Mouse (Mus musculus): Measurements from ENCODE around the gene Pxmp4. TPM values are rescaled to one million over a fixed set of nuclear protein-coding genes. Genes with fewer than 3 reads are reported as not detected.
A peak's percentile ranks its signal among the peaks of the same experiment; 100 is the strongest.

The Pxmp4 gene
- total RNA-seq, 4 experiments from 2014 or later: 13.2 to 15.2 (median 14.1) TPM

DNA sequence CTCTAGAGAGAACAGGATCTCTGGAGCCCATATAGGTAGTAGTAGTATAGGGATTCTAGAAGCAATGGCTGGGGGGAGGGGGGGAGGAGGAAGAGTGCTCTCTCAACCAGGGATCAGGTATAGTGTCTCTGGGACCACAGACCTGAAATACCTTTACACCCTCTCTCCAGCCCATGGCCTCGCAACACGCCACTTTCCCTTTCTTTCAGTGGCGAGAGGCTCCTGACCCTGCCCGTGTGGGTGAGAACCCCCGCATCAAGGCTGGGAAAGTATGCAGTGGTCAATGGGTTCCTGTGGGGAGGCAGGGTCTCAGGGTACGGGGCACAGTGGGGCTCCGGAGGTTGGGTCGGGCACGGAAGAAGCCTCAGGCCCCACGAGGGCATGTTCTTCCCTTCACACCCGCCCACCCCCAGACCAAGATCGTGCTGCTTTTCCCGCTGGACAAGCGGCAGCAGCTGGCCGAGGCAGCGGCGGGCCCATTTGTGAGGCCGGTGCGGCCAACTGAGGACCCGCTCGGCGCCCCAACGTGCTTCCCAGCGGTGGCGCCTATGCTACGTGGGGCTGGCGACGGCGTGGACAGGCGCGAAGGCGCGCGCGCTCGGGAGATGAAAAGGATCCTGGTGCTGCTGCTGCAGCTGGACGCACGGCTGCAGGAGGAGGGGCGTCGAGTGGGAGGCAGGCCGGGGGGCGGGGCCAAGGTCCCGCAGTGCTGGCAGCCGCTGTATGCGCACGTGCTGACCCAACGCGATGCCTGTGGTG is 54.2 kb downstream of the Pxmp4 start:
- DNase-seq (ENCODE audit: low spot score in 2 of 2): no peak

DNA sequence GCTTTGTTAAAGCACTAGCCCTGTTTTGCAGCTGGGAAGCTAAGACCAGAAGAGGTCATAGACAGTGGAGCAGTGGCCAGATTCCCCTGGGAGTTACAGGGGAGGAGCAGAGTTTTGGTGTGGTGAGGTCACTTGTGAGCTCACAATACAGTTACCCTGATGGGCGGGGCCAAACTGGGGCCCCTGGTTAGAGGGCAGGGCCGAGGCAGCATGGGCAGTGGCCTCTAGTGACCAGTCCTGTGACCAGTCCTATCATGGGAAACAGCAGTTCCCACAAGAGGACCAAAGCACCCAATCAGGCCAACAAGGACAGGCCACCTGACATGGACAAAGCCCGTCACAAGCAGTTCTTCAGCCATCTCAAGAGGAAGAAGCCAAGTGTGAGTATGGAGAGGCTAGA is 54.8 kb downstream of the Pxmp4 start:
- no peak for DNase-seq (ENCODE audit: low spot score in 2 of 2)

DNA sequence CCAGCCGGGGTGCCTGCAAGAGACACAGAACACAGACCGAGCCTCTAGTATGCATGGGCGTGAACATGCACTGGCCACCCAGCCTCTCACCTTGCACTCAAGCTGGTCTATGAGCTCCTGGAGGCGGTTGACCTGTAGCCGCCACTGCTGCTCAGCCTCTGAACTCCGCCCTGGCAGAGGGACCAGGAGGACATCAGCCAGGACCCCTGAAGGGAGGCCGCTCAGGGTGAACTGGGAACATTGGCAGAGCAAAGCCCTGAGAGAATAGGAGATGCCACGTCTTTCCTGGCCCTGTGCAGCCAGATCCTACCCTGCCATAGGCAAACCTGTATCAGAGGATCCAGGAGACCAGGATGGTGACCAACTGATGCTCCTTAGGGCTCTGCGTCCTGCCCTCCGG is 56.8 kb downstream of the Pxmp4 start, which contains the start of gene 1700003F12Rik:
Gene 1700003F12Rik (plus strand): TSS at position 375 of the 400 bp plus-strand sequence.
- DNase-seq (ENCODE audit: low spot score in 2 of 2): no peak

DNA sequence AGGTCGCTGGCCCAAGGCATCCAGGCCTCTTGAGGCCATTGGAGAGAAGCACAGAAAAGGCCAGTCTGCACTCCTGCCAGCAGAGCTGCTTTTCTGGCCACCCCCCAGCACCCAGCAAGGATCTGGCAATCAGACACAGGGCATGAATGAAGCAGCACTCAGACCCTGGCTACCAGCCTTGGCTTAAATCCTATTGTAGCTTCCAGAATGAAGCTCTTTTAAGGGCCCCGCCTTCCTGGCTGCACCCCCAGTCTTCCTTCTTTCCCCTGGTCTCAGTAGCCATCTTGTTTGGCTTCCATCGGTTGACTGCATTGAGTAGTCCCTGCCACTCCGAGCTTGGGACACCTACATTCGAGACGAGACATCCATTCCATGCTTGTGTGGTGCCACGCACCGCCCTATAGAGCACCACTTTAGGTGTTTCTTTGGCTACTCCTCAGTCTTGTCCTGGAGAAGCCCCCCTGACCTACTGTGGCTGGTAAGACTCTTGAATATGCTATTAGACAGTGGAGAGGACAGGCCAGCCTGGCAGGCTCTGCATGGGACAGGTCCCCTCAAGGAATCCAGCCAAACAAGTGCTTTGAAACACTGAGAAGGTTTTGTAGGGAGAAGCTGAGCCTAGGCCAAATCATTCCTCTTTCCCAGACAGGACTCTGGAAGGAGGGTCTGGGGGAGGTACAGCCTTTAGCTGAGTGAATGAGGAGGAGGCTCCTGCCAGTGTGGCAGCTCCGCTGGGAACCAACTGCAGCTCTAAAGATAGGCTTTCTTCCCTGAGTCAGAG is 59.8 kb downstream of the Pxmp4 start:
- peak in 1 of 2 experiments; percentile 80 for DNase-seq (ENCODE audit: low spot score in 2 of 2)

DNA sequence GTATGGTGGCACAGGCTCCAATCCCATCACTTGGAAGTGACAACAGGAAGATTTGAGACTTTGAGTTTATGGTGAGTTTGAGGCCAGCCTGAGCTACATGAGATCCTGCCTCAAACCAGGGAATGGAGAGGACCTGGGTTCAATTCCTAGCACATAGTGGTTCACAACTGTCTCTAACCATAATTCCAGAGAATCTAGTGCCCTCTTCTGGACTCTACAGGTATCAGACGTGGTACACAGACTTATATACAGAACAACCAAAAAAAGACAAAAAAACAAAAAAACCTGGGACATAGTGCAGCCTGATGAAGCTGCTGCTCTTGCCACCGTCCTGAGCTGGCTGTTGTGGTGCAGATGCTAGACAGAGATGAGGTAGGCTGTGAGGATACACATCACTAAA is 61.9 kb downstream of the Pxmp4 start:
- DNase-seq (ENCODE audit: low spot score in 2 of 2): no peak

DNA sequence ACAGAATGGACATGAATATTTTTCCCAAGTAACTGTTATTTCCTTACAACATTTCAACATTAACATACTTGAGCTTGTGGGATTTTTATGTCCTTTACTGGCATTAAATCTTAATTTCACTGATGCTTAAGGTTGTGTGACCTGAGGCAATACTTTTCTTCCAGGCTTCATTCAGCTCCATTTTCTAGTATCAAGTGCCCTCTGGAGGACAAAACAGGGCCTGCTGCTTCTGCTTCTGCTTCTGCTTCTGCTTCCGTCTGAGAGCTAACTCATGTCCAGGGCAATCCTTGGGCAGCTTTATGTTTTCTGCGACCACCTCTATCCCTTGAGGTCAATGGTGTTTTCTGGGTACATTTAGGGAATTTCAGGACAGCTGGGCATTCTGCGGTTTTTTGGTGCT is 63.8 kb downstream of the Pxmp4 start:
- no peak for DNase-seq (ENCODE audit: low spot score in 2 of 2)

DNA sequence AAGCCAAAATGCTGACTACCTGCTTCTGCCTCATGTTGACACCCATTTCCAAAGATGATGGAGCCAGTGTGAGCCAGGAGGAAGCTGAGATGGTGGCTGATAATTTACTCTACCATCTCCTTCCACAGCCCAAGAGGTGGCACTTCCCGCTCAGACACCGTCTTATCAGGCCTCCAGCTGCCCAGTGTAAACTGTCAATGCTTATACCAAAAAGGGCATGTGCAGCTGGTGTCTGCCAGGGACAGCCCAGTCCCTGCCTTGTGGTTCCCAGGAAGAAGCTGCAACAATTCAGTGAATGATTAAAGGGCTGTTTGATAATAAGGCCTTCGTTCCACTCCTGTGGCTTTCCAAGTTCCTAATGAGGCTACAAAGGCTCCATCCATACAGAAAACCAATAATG is 64.8 kb downstream of the Pxmp4 start:
- DNase-seq (ENCODE audit: low spot score in 2 of 2): no peak

DNA sequence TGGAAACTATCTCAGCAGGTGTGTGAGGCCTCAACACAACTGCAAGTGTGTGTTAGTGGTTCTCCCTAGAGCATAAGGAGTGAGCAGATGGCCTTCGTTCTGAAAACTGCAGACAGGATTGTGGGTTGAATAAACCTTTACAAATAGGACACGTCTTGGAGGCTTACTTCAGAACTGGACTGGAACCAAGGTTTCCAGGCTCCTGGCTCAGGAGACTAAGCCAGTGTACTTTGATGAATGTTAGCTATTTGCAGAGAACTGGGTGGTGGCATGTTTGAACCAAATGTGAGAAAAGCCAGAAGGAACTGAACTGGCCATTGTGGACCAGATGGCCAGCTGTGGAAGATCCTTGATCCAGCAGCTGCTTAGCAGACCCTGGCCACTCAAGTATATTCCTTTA is 65.2 kb downstream of the Pxmp4 start:
- peak in 1 of 2 experiments; percentile 83 for DNase-seq (ENCODE audit: low spot score in 2 of 2)

Other genes starting within 250 kb of the Pxmp4 start
- 10 to 100 TPM; 11.9 to 18.9 (median 15.1) TPM for gene Cdk5rap1, start 230.7 kb downstream of the Pxmp4 start, total RNA-seq (2022)
- gene Snta1, start 195.6 kb downstream of the Pxmp4 start, total RNA-seq (2022): 10 to 100 TPM; 30.9 to 34.4 (median 32.2) TPM
- 10 to 100 TPM; 46.3 to 57.2 (median 52.1) TPM for gene Cbfa2t2, start 167.2 kb downstream of the Pxmp4 start, total RNA-seq (2022)
- gene 1700003F12Rik, start 56.6 kb downstream of the Pxmp4 start, total RNA-seq (2022): under 1 TPM in 3 of 4 experiments, not detected in 1; 0.57 to 0.87 (median 0.76) TPM
- not detected for gene Actl10, start 51.9 kb downstream of the Pxmp4 start, total RNA-seq (2022)
- 10 to 100 TPM; 76.7 to 90.9 (median 82.4) TPM for gene Necab3, start 44.8 kb downstream of the Pxmp4 start, total RNA-seq (2022)
- gene E2f1, start 33.8 kb downstream of the Pxmp4 start, total RNA-seq (2022): 10 to 100 TPM; 10.5 to 13.9 (median 13.1) TPM
- 10 to 100 TPM in 3 of 4 experiments, 1 to 10 TPM in 1; 9.5 to 10.9 (median 10.2) TPM for gene Zfp341, start 9.6 kb upstream of the Pxmp4 start, total RNA-seq (2022)
- gene 4930519P11Rik, start 9.7 kb upstream of the Pxmp4 start, total RNA-seq (2022): not detected
- gene Chmp4b, start 48.0 kb upstream of the Pxmp4 start, total RNA-seq (2022): 100 to 1,000 TPM; 201 to 231 (median 219) TPM
- not detected for gene Gm14214, start 166.3 kb upstream of the Pxmp4 start, total RNA-seq (2022)
- 100 to 1,000 TPM in 3 of 4 experiments, 10 to 100 TPM in 1; 98.0 to 109 (median 104) TPM for gene Raly, start 187.4 kb upstream of the Pxmp4 start, total RNA-seq (2022)
- gene a, start 187.7 kb upstream of the Pxmp4 start, total RNA-seq (2022): not detected

Data from left cerebral cortex, adult 8-10 months (tissue).